Mouse (Mus musculus): ENCODE results near the gene Fance.

DNA sequence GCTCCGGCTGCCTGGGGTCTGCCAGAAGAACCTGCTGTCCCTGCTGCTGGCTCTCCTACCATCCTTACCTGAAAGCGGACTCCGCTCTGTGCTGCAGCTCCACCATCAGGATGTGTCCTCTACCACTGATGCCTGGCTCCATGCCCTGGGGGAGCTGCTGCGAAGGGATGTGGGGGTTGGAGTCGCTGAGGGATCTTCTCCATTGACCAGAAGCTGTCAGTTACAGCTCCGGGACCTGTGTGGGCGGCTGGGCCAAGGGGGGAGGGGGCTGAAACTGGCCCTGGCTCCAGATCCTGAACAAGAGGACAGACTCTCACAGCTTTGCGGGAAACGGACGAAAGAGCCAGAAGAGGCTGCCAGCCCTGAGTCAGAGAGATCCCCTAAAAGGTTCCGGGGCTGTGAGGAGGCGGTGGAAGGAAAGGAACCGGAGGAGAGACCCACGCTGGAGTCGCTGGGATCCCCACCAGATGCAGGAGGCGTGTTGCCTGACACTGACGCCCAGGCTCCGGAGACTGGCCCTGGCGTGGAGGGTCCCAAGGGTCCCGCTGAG, 2.4 kb downstream of the Fance start:
- TF ChIP-seq POLR2A (IDR thresholded peaks at IDR 0.05; ENCODE audit: borderline replicate concordance, extremely low read depth, low read depth, low read length) (no peak), CTCF (IDR thresholded peaks at IDR 0.05; ENCODE audit: insufficient read depth, low read length) (no peak)
